Mouse (Mus musculus) layer of hippocampus, adult 9-11 months (tissue): ENCODE data around the gene Abcc9.

Experiments used
- DNase-seq: peaks from one replicate; pipeline ENCODE4 v3.0.0; 2022

The Abcc9 gene

DNA sequence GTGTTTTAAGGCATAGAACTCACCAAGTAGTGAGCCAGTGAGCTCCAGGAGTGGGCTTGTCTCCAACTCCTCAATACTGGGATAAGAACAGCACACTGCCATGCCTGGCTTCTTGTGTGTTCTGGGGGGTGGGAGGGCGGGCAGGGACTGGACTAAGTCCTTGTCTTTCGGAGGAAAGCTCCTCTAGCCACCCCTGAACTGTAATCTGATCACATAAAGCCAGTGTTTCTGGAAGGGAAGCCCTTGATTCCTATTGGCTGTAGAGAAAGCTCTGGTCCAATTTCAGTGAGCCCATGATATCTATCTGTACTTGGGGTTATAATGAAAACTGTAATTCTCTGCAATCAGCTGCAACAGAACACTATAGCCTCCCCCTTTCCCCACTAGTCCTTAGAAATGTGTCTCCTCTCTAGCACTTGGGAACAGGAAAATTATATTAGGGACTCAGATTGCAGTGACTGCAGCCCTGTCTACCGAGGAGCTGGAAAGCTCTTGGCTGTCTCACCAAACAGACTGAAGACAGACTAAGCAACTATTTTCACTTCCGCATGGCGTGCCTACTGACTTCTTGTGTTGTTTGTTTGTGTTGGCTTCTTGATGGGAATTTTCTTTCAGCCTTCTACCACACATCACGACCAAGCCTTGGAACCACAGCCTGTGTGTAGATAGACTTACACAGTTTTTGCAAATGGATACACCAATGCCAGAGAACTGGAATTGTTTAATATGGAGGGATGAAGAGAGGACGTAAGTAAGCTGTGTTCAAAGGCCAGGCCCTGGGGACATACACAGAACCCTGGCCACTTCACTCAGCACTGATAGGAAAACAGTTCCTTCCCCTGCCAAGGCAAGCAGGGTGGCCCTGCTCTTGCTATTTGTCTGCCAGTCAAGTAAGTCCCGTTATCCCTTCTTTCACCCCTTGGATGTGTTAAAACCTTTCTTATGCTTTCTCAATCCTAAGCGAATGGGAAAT is 92.4 kb downstream of the Abcc9 start:
- DNase-seq = no peak

- no peak for DNase-seq
Observed at GRCm38 (mm10) chr6:142607080-142607479, 95.0 kb downstream of the Abcc9 start.

GRCm38 (mm10) chr6:142602772-142603171 is 99.3 kb downstream of the Abcc9 start:
- no peak for DNase-seq

DNA sequence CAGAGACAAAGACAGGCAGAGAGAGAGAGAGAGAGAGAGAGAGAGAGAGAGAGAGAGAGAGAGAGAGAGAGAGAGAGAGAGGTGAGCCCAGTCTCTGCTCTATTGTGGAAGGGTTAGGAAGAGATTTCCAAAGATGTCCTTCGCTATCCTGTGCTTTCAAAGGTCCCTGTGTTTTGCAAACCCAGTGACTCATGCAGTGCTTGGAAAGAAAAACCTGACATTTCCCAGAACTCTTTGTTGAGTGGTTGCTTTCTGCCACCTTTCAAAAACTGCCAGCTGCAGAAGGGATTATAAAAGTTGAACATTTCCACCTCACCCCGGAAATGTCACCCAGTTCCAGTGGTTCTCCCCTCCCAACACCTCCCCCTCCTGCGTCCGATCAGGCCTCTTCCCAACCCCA is 123.3 kb downstream of the Abcc9 start:
- no peak for DNase-seq

DNA sequence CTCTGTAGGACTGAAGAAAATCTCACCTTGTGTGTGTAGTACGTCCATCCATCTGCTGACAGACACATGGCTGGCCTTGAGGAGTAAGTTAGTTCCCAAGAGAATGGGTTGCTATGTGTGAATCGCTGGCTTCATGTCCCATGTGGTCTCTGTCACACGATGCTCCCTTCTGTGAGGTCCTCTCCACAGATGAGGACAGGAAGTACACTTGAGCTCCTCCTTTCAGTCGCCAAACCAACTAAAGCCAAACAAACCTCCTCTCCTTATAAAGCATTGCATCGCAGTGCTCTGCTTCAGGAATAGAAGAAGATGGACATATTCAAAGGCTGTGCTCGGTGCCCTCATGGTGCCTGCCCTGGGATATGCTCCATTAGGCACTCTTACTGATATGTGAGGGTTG is 124.3 kb downstream of the Abcc9 start:
- no peak for DNase-seq

- no peak for DNase-seq
Observed at GRCm38 (mm10) chr6:142572876-142573275, 129.2 kb downstream of the Abcc9 start.

DNA sequence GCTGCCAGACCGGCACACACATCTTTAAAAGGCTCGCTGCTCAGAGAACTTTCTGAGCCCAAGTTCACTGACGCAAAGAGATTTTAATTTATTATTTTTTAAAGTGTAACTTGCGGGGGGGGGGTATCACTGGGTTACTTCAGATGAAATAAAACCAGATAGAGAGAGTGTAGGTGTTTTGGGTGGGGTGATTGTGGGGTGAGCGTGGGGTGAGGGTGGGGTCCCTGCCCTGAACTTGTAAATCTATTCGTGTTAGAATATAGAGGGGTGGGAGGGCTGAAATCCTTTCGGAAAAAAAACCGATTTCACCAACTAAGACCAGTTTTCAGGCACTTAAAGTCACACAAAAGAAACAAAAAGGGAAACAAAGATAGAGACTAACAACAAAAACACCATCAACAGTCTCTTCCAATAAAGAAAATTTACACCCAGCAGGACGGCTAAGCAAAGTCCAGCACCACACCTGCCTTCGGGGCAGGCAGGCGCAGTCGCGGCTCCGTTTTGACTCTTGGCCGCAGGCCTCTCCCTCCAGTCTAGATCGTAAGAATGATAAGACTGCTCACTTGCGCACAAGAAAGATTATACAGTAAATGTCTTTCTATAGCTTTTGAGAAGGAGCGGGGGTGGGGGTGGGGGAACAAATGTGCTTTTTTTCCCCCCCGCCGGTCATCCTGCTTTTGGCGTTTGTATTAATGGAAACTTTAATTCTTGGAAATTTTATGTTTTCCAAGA is 130.3 kb downstream of the Abcc9 start:
- no peak for DNase-seq

DNA sequence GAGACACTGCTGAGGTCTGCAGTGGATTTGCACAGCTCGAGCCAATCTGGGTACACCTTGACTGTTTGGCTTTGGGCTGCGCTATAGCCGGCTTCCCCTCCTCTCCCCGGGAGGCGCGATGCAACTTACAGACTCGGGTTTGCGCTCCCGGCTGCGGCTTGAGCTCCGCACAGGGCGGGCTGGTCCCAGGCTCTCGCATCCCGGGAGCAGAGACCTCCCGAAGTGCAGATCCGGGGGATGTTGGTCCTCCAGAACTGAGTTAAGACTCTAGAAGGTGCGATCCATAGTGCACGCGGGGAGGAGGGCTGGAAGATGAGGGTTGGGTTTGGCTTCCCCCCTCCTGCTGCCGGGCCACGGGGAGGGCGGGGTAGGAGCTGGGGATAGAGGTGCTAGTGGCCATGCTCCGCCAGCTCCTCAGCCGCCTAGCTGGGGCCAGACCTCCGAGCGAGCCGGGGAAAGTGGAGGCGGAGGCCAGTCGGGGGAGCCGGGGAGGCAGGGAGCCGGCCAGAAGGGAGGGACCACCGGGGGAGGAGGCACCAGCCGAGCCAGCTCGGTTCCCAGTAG is 131.0 kb downstream of the Abcc9 start, which contains the start of gene Kcnj8:
Gene Kcnj8 (minus strand): TSS at position 560 of the 564 bp plus-strand sequence.
- no peak for DNase-seq

DNA sequence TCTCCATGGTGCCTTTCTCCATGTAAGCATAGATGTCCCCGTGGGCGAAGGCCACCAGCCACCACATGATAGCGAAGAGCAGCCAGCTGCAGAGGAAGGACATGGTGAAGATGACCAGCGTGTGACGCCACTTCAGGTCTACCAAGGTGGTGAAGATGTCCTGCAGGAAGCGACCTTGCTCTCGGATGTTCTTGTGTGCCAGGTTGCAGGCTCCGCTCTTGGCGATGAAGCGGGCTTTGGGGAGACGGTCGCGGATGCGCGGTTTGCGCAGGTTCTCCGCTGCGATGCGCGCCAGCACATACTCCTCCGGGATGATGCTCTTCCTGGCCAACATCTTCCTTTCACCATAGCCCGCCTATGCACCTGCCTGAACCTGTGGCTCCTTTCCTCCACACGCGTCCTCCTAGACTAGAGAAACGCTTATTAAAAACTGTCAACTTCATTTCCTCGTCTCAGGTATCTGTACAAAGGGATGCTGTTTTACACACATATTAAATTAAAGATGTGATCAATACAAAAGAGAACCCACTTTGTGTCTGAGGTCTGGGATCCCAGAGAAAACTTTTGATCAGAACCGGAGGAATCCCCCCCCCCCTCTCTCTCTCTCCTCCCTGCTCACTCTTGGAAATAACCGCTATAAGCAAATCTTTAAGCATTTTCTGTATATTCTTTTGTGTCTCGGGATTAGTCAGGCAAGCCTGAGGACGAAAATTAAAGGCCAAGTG is 131.9 kb downstream of the Abcc9 start:
- DNase-seq = no peak

DNA sequence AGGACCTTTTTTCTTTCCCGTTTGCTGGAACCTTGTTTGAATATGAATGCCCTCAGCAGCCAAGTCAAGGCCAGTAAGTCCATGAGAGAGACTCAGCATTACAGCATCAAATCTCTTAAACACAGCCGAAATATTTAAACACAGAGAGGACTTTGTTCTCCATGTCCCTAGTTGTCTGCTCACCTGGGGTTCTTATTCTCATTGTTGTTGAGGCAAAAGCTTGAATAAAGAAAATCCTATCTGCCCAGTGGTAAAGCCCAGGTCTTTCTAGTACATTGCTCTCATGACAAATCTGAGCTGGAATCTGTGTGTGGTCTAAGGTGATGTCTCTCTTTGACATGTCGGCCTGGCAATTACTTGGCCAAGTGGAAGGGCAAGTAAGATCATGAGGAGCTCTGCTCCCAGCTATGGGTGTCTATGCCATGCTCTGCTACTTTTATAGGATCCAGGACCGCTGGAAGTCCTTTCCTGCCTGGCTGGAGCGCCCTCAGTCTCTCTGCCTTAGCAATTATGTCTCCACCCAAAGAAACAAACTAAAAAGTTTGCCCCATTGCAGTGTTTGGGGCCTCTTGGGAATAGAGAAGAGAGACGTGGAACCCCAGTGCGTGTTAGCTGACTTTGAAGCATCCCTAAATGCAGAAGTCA is 133.3 kb downstream of the Abcc9 start:
- no peak for DNase-seq

DNA sequence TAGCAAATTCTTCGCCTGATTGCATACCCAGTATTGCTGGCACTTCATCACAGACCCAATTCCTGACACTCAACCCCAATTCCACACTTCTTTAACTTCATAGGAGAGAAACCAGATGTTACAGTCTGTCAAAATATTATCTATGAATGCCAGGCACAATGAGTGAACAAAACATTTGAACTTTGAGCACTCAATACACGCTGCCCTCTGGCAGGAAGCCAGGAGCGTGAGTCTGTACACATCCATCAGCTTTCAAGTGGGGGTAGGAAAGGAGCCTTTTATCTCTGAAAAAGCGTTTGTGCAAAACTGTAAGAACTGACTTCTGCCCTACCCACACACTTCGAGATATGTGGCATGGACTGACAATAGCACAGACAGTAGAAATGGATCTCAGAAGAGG is 134.7 kb downstream of the Abcc9 start:
- DNase-seq = no peak

DNA sequence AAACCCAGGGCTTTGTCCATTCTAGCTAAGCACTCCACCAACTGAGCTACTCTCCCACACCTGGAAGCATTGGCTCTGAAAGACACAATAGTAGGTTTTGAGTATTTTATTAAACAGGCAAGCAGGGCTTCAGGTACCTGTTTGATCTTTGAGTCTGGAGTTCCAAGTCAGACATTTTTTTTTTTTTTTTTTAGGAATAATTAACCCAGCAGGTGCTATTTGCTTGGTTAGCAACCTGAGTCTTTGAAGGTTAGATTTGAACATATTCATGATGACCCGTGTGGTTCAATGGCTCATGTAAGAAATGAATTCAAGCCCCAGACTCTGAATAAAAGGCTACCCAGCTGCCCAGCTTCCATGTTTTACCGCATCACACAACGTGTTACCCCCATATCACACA is 137.4 kb downstream of the Abcc9 start:
- DNase-seq = no peak

GRCm38 (mm10) chr6:142561151-142561550 is 141.0 kb downstream of the Abcc9 start:
- DNase-seq = no peak

DNA sequence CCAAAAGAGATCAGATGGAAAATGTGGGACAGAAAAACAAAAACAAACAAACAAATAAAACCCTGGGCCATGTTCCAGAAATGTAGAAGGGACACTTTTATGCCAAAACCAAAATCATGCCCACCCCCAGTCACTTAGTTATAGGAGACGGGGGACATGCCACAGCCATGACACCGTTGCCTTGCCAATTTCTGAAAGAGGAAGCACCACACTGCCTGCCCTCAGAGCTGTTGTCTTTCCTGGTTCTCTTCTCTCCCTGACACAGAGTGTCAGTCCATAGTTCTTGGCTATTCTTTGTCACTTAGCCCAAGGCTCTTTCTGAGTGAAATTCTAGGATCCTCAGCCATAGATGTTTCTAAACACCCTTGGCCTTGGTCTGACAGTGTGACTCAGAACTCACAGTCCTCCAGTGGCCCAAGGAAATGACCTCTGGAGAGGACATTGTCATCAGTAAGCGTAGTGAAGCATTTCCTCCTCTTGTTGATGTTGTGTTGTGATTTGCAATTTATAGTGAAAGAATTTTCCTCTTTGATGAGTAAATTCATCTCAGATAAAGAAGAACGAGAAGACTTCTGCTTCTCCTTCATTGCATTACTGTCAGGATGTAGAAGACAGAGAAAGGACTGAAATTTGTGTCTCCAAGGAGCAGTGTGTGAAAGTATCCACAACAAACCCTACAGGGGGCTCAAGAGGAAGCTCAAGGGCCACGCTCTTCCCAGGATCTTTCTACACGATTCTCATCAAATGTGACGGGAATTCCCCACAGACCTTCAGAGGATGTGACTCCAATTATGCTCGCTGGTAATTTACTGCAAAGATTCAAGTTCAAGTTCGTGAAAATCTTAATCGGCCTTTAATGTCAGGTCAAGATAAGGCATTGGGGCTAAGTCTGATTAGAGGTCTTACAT is 143.1 kb downstream of the Abcc9 start:
- no peak for DNase-seq

DNA sequence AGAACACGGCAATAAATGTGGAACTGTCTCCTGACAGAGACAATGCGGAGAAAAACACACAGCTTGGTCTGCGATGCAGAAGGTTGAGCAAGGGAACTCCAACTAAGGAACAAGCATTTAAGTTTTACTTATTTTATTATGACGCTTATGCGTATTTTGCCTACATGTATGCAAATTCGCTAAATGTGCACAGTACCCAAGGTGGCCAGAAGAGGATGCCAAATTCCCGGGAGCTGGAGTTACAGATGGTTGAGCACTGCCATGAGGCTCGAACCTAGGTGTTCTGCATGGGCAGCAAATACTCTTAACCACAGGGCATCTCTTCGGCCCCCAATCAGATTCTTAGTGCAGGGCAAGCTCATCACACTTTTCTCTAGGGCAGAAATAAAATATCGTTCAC is 144.0 kb downstream of the Abcc9 start:
- no peak for DNase-seq

DNA sequence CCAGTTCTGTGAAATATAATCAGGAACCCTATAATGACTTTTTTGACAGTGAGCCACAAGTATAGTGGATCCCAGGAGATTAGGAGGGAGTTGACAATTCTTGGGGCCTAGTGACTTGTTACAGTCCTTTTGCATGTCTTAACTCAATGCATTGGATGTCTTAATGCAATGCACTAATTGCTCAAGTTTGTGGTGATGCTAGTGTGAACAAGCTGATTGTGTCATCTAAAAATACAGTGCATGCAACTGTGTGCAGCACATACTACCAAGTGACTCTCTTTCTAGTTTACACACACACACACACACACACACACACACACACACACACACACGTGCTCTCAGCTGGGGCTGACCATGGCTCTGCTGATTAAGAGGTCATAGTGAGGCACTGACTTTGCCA is 146.1 kb downstream of the Abcc9 start:
- no peak for DNase-seq

DNA sequence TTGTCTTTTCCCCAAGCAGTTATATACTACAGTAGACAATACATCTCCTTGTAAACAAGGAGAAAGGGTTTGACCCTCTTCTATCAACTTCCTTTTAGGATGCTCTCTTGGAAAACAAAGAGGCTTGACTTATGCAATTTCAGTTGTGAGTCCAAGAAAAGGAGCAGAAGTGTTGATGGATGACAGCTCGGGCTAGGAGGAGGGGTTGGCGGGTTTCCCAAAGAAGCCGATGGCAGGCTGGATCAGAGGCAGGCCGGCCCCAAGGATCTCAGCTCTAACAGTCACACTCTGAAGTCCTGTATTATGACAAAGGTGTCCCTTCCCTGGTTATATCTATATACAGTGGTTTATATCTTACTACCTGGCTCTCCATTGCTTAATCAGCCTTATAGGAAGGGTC is 150.6 kb downstream of the Abcc9 start:
- no peak for DNase-seq

DNA sequence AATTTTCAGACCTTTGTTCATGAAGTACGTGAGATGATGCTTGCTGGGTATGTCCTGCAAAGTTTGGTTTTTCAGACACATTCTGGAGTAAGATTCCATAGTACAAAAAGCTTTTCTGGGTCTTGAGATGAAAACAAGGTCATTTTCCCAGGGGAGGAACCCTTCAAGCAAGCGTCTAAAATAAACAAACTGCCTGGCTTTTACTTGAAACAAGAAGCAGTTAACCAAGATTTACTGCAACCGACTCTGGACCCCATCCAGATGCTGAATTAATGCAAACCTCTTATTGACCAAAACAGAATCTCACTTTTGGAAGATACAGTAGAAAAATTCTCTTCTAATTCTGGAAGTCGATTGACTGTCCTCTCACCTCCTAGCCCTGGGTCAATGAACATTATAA is 151.2 kb downstream of the Abcc9 start:
- DNase-seq = no peak

DNA sequence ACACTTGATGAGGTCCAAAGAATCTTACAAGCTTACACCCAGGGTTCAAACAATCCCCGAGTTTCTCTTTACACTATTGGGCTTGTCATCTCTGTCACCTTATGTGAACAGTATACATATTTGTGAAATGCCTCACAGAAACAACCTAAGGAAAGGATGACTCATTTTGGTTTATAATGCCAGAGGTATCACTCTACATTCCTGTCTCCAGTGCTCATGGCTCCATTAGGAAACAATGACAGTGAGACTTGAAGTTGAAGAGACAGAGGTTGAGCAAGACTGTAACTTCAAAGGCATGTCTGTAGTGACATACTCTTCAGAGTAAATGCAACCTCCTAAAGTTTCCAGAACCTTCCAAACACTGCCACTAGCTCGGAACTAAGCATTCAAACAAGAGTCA is 153.7 kb downstream of the Abcc9 start:
- no peak for DNase-seq

DNA sequence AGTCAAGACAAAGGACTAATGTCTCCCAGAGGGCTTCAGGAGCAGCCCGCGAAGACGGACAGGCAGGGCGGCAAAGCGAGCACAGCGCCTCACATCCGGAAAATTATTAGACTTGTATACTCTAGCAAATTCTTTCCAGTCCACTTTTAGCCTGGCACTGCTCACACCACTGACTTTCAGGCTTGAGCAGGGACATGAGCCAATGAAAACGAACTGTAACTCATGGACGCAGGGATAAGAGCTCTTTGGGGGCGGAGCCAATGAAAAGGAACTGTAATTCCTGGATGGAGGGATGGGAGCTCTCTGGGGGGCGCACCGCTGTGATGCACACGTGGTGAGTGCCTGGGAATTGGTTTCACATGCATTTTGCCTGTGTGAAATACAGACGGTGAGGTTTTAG is 157.0 kb downstream of the Abcc9 start:
- no peak for DNase-seq

DNA sequence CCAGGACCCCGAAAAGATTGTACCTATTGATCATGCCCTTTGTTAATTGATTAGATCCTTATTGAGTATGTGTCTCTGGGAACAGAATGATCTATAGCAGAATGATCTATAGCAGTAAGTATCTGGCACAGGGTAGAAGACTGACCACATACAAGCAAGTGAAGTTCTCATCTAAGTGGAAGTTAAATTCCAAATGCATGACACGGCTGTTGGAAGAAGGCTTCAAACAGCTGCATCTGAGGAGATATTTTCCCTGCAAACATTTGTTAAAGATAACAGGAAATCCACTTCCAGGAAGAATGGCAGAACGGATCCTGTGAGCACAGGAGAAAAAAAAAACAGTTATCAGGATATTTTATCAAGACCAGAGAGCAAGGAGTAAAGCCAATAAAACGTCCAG is 158.5 kb downstream of the Abcc9 start:
- no peak for DNase-seq

DNA sequence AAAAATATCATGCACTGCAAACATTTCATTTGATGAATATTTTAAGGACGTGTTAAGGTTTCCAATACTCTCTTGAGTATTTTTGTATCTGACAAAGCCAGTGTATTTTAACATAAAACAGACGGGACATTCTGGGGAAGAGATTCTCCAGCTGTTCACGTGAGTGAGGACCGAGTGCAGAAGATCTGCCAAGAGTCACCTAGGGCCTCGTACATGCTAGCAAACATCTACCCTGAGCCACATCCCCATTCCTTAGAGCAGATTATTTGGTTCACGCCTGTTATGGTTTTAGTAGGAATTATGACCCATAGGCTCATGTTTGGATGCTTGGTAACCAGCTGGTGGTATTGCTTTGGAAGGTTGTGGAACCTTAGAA is 159.3 kb downstream of the Abcc9 start:
- DNase-seq = no peak
